Mouse (Mus musculus): ENCODE data around the gene Pla1a.

DNA sequence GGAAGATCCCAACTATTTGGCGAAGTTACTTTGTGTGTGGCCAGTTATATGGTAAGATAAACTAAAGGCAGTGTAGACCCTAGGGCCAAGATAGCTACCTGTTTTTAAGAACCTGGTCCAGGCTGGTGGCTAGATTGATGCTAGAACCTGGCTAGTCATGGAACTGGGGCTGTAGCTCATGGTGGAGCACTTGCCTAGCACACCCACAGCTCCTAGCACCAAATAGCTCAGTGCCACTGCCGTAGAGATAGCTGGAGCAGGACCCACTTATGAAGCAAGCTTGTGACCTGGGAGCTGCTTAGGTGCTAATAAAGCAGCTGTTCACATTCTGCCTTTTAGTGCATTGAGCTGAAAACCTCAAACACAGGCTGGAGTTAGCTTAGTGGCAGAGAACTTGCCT, 79.3 kb downstream of the Pla1a start:
- TF ChIP-seq CTCF (IDR thresholded peaks at IDR 0.05) = no peak
- no peak for TF ChIP-seq EP300 (IDR thresholded peaks at IDR 0.05)

Measured in lung, postnatal 0 days (tissue).